Mouse (Mus musculus): ENCODE results near the gene Topors.

- TF ChIP-seq CTCF (IDR thresholded peaks at IDR 0.05; ENCODE audit: extremely low read depth, insufficient read length, insufficient replicate concordance, low read depth, low read length) (no peak), POLR2A (IDR thresholded peaks at IDR 0.05; ENCODE audit: low read depth, low read length) (no peak)
Observed at GRCm38 (mm10) chr4:40312213-40312612, 42.6 kb upstream of the Topors start.
